Mouse (Mus musculus): ENCODE measurements around the gene Rdh9. TPM values are rescaled to one million over a fixed set of nuclear protein-coding genes. Genes with fewer than 3 reads are reported as not detected.

The Rdh9 gene
- not detected in 2 replicates for total RNA-seq (2015; ENCODE audit: low replicate concordance)
- not detected in 2 replicates for total RNA-seq (2017; ENCODE audit: low replicate concordance)

GRCm38 (mm10) chr10:127776011-127776410 is at the start of gene Rdh9:
TSS of gene Rdh9 (plus strand) at chr10:127776386.
- no peak for ATAC-seq (replicated peaks; ENCODE audit: low FRiP score, poor library complexity, severe bottlenecking)

- no peak for ATAC-seq (replicated peaks; ENCODE audit: low FRiP score, poor library complexity, severe bottlenecking)
Observed at GRCm38 (mm10) chr10:127728437-127728836, 47.7 kb upstream of the Rdh9 start.

GRCm38 (mm10) chr10:127730285-127730932 is 45.8 kb upstream of the Rdh9 start:
- peak; percentile 72 for ATAC-seq (replicated peaks; ENCODE audit: low FRiP score, poor library complexity, severe bottlenecking)

GRCm38 (mm10) chr10:127730933-127731310 is 45.3 kb upstream of the Rdh9 start:
- ATAC-seq (replicated peaks; ENCODE audit: low FRiP score, poor library complexity, severe bottlenecking), result no peak

- ATAC-seq (replicated peaks; ENCODE audit: low FRiP score, poor library complexity, severe bottlenecking), result no peak
Observed at GRCm38 (mm10) chr10:127731397-127731796, 44.8 kb upstream of the Rdh9 start.

GRCm38 (mm10) chr10:127734434-127734833 is 41.8 kb upstream of the Rdh9 start:
- ATAC-seq (replicated peaks; ENCODE audit: low FRiP score, poor library complexity, severe bottlenecking), result no peak

- no peak for ATAC-seq (replicated peaks; ENCODE audit: low FRiP score, poor library complexity, severe bottlenecking)
Observed at GRCm38 (mm10) chr10:127736266-127736665, 39.9 kb upstream of the Rdh9 start.

- ATAC-seq (replicated peaks; ENCODE audit: low FRiP score, poor library complexity, severe bottlenecking), result no peak
Observed at GRCm38 (mm10) chr10:127736916-127737315, 39.3 kb upstream of the Rdh9 start.

GRCm38 (mm10) chr10:127737552-127737951 is 38.6 kb upstream of the Rdh9 start:
- no peak for ATAC-seq (replicated peaks; ENCODE audit: low FRiP score, poor library complexity, severe bottlenecking)

GRCm38 (mm10) chr10:127738151-127738882 is 37.9 kb upstream of the Rdh9 start:
- peak; percentile 34; the same call in 1 of the 2 replicates for ATAC-seq (replicated peaks; ENCODE audit: low FRiP score, poor library complexity, severe bottlenecking)

- peak; percentile 47; the same call in 1 of the 2 replicates for ATAC-seq (replicated peaks; ENCODE audit: low FRiP score, poor library complexity, severe bottlenecking)
Observed at GRCm38 (mm10) chr10:127739083-127739660, 37.0 kb upstream of the Rdh9 start, which contains the start of gene Zbtb39. TSS of gene Zbtb39 (plus strand) at chr10:127739538.

- no peak for ATAC-seq (replicated peaks; ENCODE audit: low FRiP score, poor library complexity, severe bottlenecking)
Observed at GRCm38 (mm10) chr10:127739661-127740161, 36.5 kb upstream of the Rdh9 start.

- ATAC-seq (replicated peaks; ENCODE audit: low FRiP score, poor library complexity, severe bottlenecking), result peak; percentile 63
Observed at GRCm38 (mm10) chr10:127744661-127745060, 31.5 kb upstream of the Rdh9 start.

GRCm38 (mm10) chr10:127745886-127746285 is 30.3 kb upstream of the Rdh9 start:
- ATAC-seq (replicated peaks; ENCODE audit: low FRiP score, poor library complexity, severe bottlenecking), result no peak

- no peak for ATAC-seq (replicated peaks; ENCODE audit: low FRiP score, poor library complexity, severe bottlenecking)
Observed at GRCm38 (mm10) chr10:127747254-127747653, 28.9 kb upstream of the Rdh9 start.

- no peak for ATAC-seq (replicated peaks; ENCODE audit: low FRiP score, poor library complexity, severe bottlenecking)
Observed at GRCm38 (mm10) chr10:127748847-127749612, 27.2 kb upstream of the Rdh9 start.

- ATAC-seq (replicated peaks; ENCODE audit: low FRiP score, poor library complexity, severe bottlenecking), result no peak
Observed at GRCm38 (mm10) chr10:127750136-127750777, 25.9 kb upstream of the Rdh9 start.

- ATAC-seq (replicated peaks; ENCODE audit: low FRiP score, poor library complexity, severe bottlenecking), result no peak
Observed at GRCm38 (mm10) chr10:127751548-127751947, 24.6 kb upstream of the Rdh9 start, which contains the start of gene Gpr182. TSS of gene Gpr182 (minus strand) at chr10:127751732.

GRCm38 (mm10) chr10:127754566-127755166 is 21.5 kb upstream of the Rdh9 start:
- no peak for ATAC-seq (replicated peaks; ENCODE audit: low FRiP score, poor library complexity, severe bottlenecking)
